Mouse (Mus musculus) CH12.LX (cell line): Measurements from ENCODE around the gene Tcirg1.

ENCODE experiments used
- CTCF ChIP-seq, 2 experiments: IDR thresholded peaks in 1 of 2; conservative IDR thresholded peaks in 1 of 2; 2 replicates each; pipeline ENCODE4 v1.5.1; 2011 to 2012; ENCODE audit warnings: low read depth in 2 of 2, low read length in 2 of 2, improper control_type of control experiment in 1 of 2, inconsistent platforms in 1 of 2, mild to moderate bottlenecking in 1 of 2, moderate library complexity in 1 of 2
- ELF1 ChIP-seq: IDR thresholded peaks from 2 replicates; pipeline ENCODE4 v1.6.1; 2014; ENCODE audit warnings: low read depth, mild to moderate bottlenecking, inconsistent platforms, low read length, improper control_type of control experiment
- JUN ChIP-seq: IDR thresholded peaks from 2 replicates; pipeline ENCODE4 v1.6.1; 2011; ENCODE audit warnings: low read depth, mild to moderate bottlenecking, low read length, improper control_type of control experiment, moderate library complexity; ENCODE audit not compliant: insufficient read depth
- UBTF ChIP-seq: IDR thresholded peaks from 2 replicates; pipeline ENCODE4 v1.6.1; 2012; ENCODE audit warnings: low read depth, mild to moderate bottlenecking, inconsistent platforms, low read length, improper control_type of control experiment, moderate library complexity
- ZKSCAN1 ChIP-seq: IDR thresholded peaks from 2 replicates; pipeline ENCODE4 v1.6.1; 2012; ENCODE audit warnings: low read depth, inconsistent platforms, low read length, improper control_type of control experiment, borderline replicate concordance
- ZMIZ1 ChIP-seq: IDR thresholded peaks from 2 replicates; pipeline ENCODE4 v1.6.1; 2012; ENCODE audit warnings: low read depth, mild to moderate bottlenecking, inconsistent platforms, low read length, improper control_type of control experiment

DNA sequence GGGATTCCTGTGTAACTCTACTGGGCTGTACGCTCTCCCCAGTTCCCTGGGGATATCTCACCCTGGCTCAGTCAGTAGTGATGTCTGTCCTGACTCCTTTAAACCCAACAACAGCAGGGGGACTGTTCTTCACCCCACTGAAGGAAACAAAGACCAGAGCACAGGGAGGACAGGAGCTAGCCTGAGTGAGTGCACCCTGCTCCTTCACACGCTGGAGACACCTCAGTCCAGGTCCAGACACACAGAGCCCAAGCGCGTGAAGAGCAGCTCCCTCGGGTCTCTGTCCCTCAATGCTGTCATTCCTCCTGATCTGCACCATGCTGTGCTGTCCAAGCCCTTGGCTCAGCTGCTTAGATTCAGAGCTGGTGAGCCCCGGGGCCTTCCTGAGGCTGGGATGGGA is 19.8 kb upstream of the Tcirg1 start:
- no peak for TF ChIP-seq UBTF
- no peak for TF ChIP-seq JUN
- no peak for TF ChIP-seq ZKSCAN1
- no peak for TF ChIP-seq ELF1
- TF ChIP-seq CTCF (conservative IDR thresholded peaks at IDR 0.05 in 1 of 2, IDR thresholded peaks at IDR 0.05 in 1 of 2; ENCODE audit: low read depth in 2 of 2, low read length in 2 of 2): no peak
- no peak for TF ChIP-seq ZMIZ1
